In genomic region chr8:13113232-13113631, GRCm38 (mm10) we compare ENCODE assay signal across 23 mouse cellular contexts. TPM values are rescaled to one million over a fixed set of nuclear protein-coding genes. Genes with fewer than 3 reads are reported as not detected.
A peak's percentile ranks its signal among the peaks of the same experiment; 100 is the strongest.
DNase-seq lines count a peak whose midpoint lies in the region; ATAC-seq and TF ChIP-seq lines count a peak whose summit lies in the region.
"Had no signal": no experiment of that assay in that cellular context is flagged by ENCODE, and none has a peak within 500 bp of the region (broad histone marks: within the 10 kb centered on the region; RNA-seq: fewer than 3 reads in every experiment).

No protein-coding gene starts in this region.

- H3K4me2 ChIP-seq in liver, embryonic 12.5 days, result no peak overlapping the region
- no peak overlapping the region for H3K4me2 ChIP-seq in liver, postnatal 0 days (ENCODE audit: low read depth, low read length)
- H3K4me2 ChIP-seq: embryonic facial prominence, embryonic 13.5 days; embryonic facial prominence, embryonic 15.5 days; forebrain, embryonic 12.5 days had no signal

- H3K27me3 ChIP-seq in liver, embryonic 12.5 days (replicated peaks), result no peaks in the 10 kb centered on the region
- H3K27me3 ChIP-seq in liver, postnatal 0 days (ENCODE audit: insufficient read depth, low read length), result no peaks in the 10 kb centered on the region
- H3K27me3 ChIP-seq in embryonic facial prominence, embryonic 10.5 days (replicated peaks; ENCODE audit: low read depth, poor library complexity, severe bottlenecking), result no peaks in the 10 kb centered on the region
- H3K27me3 ChIP-seq: embryonic facial prominence, embryonic 13.5 days; embryonic facial prominence, embryonic 15.5 days; forebrain, embryonic 12.5 days; Patski had no signal

- H3K9ac ChIP-seq in liver, embryonic 12.5 days, result no peak overlapping the region
- H3K9ac ChIP-seq in liver, postnatal 0 days (replicated peaks), result no peak overlapping the region
- H3K9ac ChIP-seq: embryonic facial prominence, embryonic 13.5 days; embryonic facial prominence, embryonic 15.5 days; forebrain, embryonic 12.5 days had no signal

- H3K27ac ChIP-seq in liver, embryonic 12.5 days, result 0 out of 2 replicates have a peak overlapping the region, but pooled peaks have one; percentile 14
- H3K27ac ChIP-seq in liver, postnatal 0 days (ENCODE audit: low read depth), result no peak overlapping the region
- no peak overlapping the region for H3K27ac ChIP-seq in embryonic facial prominence, embryonic 10.5 days (replicated peaks)
- H3K27ac ChIP-seq: embryonic facial prominence, embryonic 13.5 days; embryonic facial prominence, embryonic 15.5 days; forebrain, embryonic 10.5 days; forebrain, embryonic 12.5 days had no signal

- peaks cover 63% of the 10 kb centered on the region for H3K36me3 ChIP-seq in liver, embryonic 12.5 days
- H3K36me3 ChIP-seq in liver, postnatal 0 days (replicated peaks; ENCODE audit: insufficient read depth, low read length), result peaks cover 27% of the 10 kb centered on the region
- H3K36me3 ChIP-seq in embryonic facial prominence, embryonic 10.5 days (replicated peaks), result peaks cover 57% of the 10 kb centered on the region

- peaks cover 48% of the 10 kb centered on the region for H3K4me1 ChIP-seq in liver, embryonic 12.5 days
- peaks cover 12% of the 10 kb centered on the region; the same call in 1 of the 2 replicates for H3K4me1 ChIP-seq in liver, postnatal 0 days (ENCODE audit: insufficient read depth)
- 0 out of 2 replicates have a peak, but pooled peaks cover 2% of the 10 kb centered on the region for H3K4me1 ChIP-seq in embryonic facial prominence, embryonic 10.5 days

- H3K9me3 ChIP-seq in liver, embryonic 12.5 days (replicated peaks), result no peaks in the 10 kb centered on the region
- H3K9me3 ChIP-seq in liver, postnatal 0 days (ENCODE audit: low read length), result no peaks in the 10 kb centered on the region
- H3K9me3 ChIP-seq in embryonic facial prominence, embryonic 10.5 days, result no peaks in the 10 kb centered on the region
- H3K9me3 ChIP-seq: embryonic facial prominence, embryonic 13.5 days; embryonic facial prominence, embryonic 15.5 days; forebrain, embryonic 10.5 days; forebrain, embryonic 12.5 days; G1E had no signal

- DNase-seq in liver, postnatal 0 days, result no peak
- DNase-seq in A20 (ENCODE audit: low read depth, low spot score), result peak; percentile 55
- DNase-seq in cerebellum, adult 9-11 months, result no peak
- no peak for DNase-seq in embryonic facial prominence, embryonic 10.5 days (ENCODE audit: low spot score)
- DNase-seq: adrenal gland, postnatal 14 days; cerebellum, adult 11-12 months; cerebellum, adult 2 months; cerebellum, postnatal 10 days; cerebellum, postnatal 25 days had no signal

- no peak overlapping the region for H3K4me3 ChIP-seq in liver, embryonic 12.5 days
- no peak overlapping the region for H3K4me3 ChIP-seq in liver, postnatal 0 days (ENCODE audit: low read depth, low read length)
- H3K4me3 ChIP-seq in embryonic facial prominence, embryonic 10.5 days, result no peak overlapping the region
- H3K4me3 ChIP-seq: embryonic facial prominence, embryonic 13.5 days; embryonic facial prominence, embryonic 15.5 days; erythroblast, embryonic 14.5 days; forebrain, embryonic 10.5 days; forebrain, embryonic 12.5 days had no signal

- TF ChIP-seq CTCF in liver, postnatal 0 days (IDR thresholded peaks at IDR 0.05; ENCODE audit: low read depth), result no peak

- 77% methylated on average over 4 of the region's 4 CpGs for whole genome bisulfite sequencing in liver, embryonic 12.5 days (ENCODE audit: insufficient replicate concordance)
- WGBS in liver, postnatal 0 days (ENCODE audit: insufficient replicate concordance), result 78% methylated on average over 4 of the region's 4 CpGs
- 90% methylated on average over 4 of the region's 4 CpGs for WGBS in embryonic facial prominence, embryonic 10.5 days

- ATAC-seq in liver, embryonic 12.5 days, result no peak
- ATAC-seq in liver, postnatal 0 days, result no peak
- peak; percentile 17; the same call in 1 of the 2 replicates for ATAC-seq in granulocyte monocyte progenitor cell, adult 5-6 weeks (replicated peaks; ENCODE audit: poor library complexity, severe bottlenecking)
- ATAC-seq: activated CD4-positive, CD25-positive, alpha-beta regulatory T cell, adult 4 months; forebrain, embryonic 14.5 days; forebrain, embryonic 16.5 days; Patski had no signal

- no peak for TF ChIP-seq EP300 in liver, postnatal 0 days (IDR thresholded peaks at IDR 0.05; ENCODE audit: low read depth)

RNA-seq across cellular contexts. Expression of gene Cul4a, which starts 7.8 kb away (rescaled TPM):
- polyA plus RNA-seq in liver, embryonic 12.5 days (2016; fragmentation: Nextera tagmentation; extraction: Ambion mirVana), result 97.6 and 98.2 TPM in 2 replicates
- 60.5 and 62.9 TPM in 2 replicates for polyA plus RNA-seq in liver, postnatal 0 days (2015; fragmentation: Nextera tagmentation; extraction: Ambion mirVana)
- total RNA-seq in granulocyte monocyte progenitor cell, adult 5-6 weeks (2014; fragmentation: Nextera tagmentation), result 69.2 and 91.5 TPM in 2 replicates
- 76.6 and 97.6 TPM in 2 replicates for total RNA-seq in granulocyte monocyte progenitor cell, adult 5-6 weeks (2017)
- polyA plus RNA-seq in embryonic facial prominence, embryonic 10.5 days (2016; fragmentation: Nextera tagmentation; extraction: Ambion mirVana), result 90.3 and 96.0 TPM in 2 replicates

RNA-seq across cellular contexts. Expression of gene Pcid2, which starts 8.0 kb away (rescaled TPM):
- polyA plus RNA-seq in liver, embryonic 12.5 days (2016; fragmentation: Nextera tagmentation; extraction: Ambion mirVana), result 25.6 and 28.1 TPM in 2 replicates
- polyA plus RNA-seq in liver, postnatal 0 days (2015; fragmentation: Nextera tagmentation; extraction: Ambion mirVana), result 6.7 and 8.8 TPM in 2 replicates
- total RNA-seq in granulocyte monocyte progenitor cell, adult 5-6 weeks (2014; fragmentation: Nextera tagmentation), result 26.4 and 28.0 TPM in 2 replicates
- total RNA-seq in granulocyte monocyte progenitor cell, adult 5-6 weeks (2017), result 17.1 and 20.2 TPM in 2 replicates
- 57.8 and 59.2 TPM in 2 replicates for polyA plus RNA-seq in embryonic facial prominence, embryonic 10.5 days (2016; fragmentation: Nextera tagmentation; extraction: Ambion mirVana)

RNA-seq across cellular contexts. Expression of gene Lamp1, which starts 45.7 kb away (rescaled TPM):
- polyA plus RNA-seq in liver, embryonic 12.5 days (2016; fragmentation: Nextera tagmentation; extraction: Ambion mirVana), result 199 and 203 TPM in 2 replicates
- 199 and 206 TPM in 2 replicates for polyA plus RNA-seq in liver, postnatal 0 days (2015; fragmentation: Nextera tagmentation; extraction: Ambion mirVana)
- total RNA-seq in granulocyte monocyte progenitor cell, adult 5-6 weeks (2014; fragmentation: Nextera tagmentation), result 251 and 283 TPM in 2 replicates
- total RNA-seq in granulocyte monocyte progenitor cell, adult 5-6 weeks (2017), result 269 and 301 TPM in 2 replicates
- 183 TPM in 2 replicates for polyA plus RNA-seq in embryonic facial prominence, embryonic 10.5 days (2016; fragmentation: Nextera tagmentation; extraction: Ambion mirVana)

RNA-seq across cellular contexts. Expression of gene Proz, which starts 52.5 kb away (rescaled TPM):
- 14.6 and 15.1 TPM in 2 replicates for polyA plus RNA-seq in liver, embryonic 12.5 days (2016; fragmentation: Nextera tagmentation; extraction: Ambion mirVana)
- 93.8 and 97.1 TPM in 2 replicates for polyA plus RNA-seq in liver, postnatal 0 days (2015; fragmentation: Nextera tagmentation; extraction: Ambion mirVana)
- total RNA-seq in granulocyte monocyte progenitor cell, adult 5-6 weeks (2014; fragmentation: Nextera tagmentation), result not detected in 2 replicates
- 0.09 and 0.21 TPM in 2 replicates for total RNA-seq in granulocyte monocyte progenitor cell, adult 5-6 weeks (2017)
- polyA plus RNA-seq in embryonic facial prominence, embryonic 10.5 days (2016; fragmentation: Nextera tagmentation; extraction: Ambion mirVana), result 0.20 and 0.24 TPM in 2 replicates
- total RNA-seq: adrenal gland, adult 18-20 months; adrenal gland, postnatal 36 days had no signal
- polyA plus RNA-seq: G1E had no signal
